Mouse (Mus musculus): ENCODE results near the gene Bach1.

Gene Bach1

DNA sequence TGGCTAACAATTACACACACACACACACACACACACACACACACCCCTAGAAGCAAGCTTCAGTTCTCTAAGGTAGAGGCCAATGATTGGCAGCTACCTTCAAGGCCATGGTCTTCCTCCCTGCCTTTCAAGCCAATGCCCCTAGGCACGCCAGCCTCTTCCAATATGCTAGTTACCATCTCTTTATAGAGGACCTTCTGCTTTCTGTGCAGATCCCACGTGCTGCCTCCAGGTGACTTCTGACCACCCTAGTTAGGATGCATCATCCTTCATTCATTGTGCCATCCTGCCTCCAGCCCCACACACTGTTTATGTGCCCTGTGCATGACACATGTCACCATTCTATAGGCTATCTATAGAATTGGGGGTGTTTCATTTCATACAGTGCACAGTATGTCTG, 45.6 kb downstream of the Bach1 start:
- no peak for DNase-seq

- no peak for DNase-seq
Observed at GRCm38 (mm10) chr16:87745192-87745945, 46.6 kb downstream of the Bach1 start.

GRCm38 (mm10) chr16:87746728-87747127, 48.0 kb downstream of the Bach1 start:
- DNase-seq = peak; percentile 91

DNA sequence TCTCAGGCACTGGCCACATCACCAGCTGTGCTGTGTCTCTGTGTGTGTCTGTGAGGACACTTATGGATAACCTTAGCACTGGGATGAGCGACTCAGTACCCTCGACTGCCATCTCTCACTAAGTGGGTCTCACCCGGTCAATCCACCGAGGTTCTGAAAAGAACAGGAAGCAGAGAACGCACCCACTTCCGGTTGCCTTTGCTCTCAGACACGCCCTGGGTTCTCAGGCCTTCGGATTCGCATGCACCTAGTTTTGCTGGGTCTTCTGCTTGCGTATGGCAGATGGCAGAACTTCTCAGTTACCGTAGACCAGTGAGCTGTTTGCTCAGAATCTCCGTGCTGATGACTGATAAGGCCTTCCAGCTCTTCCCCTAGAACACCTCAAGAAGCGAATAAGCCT, 52.5 kb downstream of the Bach1 start:
- DNase-seq = peak; percentile 57

- DNase-seq = no peak
Observed at GRCm38 (mm10) chr16:87752482-87752881, 53.7 kb downstream of the Bach1 start.

DNA sequence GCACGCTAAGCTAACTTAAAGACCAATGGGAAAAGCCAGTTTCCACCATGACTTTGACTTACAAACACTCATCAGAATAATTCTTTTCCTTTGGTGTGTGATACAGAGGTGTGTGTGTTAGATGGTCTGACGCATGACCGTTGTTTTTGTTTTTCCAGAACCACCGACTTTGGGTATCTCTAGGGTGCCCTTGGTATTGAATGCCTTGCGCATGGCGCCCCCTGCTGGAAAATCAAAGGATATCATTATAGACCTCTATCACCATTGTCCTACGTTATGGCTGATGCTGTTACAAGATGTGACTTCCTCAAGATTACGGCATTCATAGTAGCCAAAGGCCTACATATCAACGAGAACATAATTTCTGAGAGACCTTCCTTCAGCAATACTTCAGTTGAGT, 56.1 kb downstream of the Bach1 start:
- DNase-seq = peak; percentile 80

DNA sequence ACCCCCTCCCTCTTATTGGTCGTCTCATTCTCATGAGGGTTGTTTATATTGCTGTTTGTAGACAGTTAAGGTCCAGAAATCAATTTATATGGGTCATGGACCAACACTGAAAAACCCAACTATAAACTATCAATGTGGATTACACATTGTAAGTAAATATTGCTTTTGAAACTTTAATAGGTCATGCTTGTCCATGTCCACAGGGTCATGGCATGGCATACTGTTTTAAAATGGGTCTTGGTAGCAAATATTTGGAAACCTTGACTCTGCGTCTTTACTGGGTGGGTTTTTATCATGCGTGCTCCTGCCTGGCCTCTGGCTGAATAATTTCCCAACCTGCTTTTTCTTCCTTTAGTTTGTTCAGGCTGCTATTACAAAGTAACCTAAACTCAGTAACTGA, 57.2 kb downstream of the Bach1 start:
- DNase-seq = no peak

DNA sequence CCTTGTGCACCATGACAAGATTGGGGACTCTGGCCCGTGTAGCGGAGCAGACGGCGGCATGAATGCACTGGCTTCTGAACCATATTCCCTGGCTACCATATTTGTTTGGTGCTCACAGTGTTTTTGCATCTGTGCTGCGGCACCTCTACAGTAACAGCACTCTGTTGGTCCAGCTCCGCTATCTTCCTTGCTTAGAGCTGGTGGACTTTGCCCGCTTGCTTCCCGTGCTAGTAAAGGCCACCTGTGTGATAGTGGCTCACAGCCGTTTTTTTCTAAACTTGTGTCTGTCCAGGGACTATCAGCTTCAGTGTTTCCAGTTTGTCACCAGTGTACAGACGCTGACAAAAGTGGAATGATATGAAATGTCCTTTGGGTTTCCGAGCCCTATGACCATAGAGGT, 59.3 kb downstream of the Bach1 start:
- no peak for DNase-seq

GRCm38 (mm10) chr16:87764668-87765109, 65.9 kb downstream of the Bach1 start:
- DNase-seq = no peak

- DNase-seq = no peak
Observed at GRCm38 (mm10) chr16:87765984-87766383, 67.2 kb downstream of the Bach1 start.

DNA sequence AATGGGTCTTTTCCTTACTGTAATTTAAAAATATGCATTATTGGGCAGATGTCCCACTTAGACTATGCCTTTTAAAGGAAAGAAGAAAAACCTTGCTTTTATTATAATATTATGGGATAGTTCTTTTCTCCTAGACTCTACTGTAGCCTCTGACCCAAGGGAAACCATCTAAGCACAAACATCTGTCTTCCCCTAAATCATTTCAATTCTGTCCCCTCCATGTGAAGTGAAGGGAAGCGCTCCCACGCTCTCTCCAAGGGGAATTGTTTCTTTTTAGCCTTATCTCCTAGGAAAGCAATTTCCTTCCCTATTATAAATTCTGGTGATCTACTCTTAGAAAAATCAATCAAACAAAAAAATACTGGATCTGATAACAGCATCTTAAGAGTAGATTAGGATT, 71.8 kb downstream of the Bach1 start:
- DNase-seq = no peak

DNA sequence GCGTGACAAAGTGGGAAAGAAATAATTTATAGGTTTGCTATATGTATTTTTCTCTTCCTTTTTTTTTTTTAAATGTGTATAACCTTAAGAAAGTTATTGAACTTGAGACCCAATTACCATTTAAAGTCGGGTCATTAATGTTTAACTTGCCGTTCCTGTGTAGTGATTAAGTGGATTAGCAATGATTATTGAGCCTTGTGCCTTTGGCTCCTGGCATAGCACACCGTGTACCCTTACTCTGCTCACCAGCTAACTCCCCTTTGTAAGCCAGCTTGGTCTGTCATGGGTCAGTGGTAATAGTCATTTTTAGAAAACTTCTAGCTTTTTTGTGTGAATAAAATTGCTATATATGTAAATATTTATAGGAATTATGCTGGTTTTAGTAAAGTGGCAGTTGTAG, 73.2 kb downstream of the Bach1 start:
- DNase-seq = no peak

GRCm38 (mm10) chr16:87774398-87774797, 75.7 kb downstream of the Bach1 start:
- DNase-seq = peak; percentile 53

DNA sequence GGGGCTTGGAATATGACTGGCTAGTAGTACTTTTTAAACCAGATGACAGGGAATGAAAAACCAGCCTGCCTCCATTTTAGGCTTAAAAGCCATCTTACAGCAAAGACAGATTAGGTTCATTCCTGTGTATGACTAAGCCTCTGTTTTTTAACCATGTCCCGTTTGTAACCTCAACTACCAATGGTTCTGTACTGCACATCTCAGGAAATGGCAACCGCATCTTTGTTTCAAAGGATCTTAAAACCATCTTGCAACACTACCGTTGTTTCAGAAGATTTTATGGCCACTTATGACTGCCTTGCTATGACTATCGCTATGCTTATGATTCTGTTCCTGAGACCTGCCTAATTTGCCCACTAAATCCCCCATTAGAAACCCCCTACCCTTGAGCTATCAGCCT, 78.6 kb downstream of the Bach1 start:
- DNase-seq = peak; percentile 20

DNA sequence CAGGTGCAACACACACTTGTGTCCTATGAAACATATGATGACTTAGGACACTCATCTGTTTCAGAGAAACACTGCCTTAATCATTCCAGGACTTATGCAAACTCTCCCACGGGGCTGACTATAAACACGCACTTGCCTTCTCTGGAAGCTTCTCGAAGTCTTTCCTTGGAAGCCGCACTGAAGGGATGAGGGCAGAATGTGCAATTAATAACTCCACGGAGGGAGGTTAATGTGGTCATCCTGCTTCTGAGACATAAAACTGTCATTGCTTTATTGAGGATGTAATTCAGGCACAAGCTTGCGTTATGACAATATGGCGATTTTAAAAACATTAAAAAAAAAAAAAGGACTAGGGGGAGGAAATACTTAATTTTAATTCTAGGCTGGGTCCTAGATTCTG, 82.9 kb downstream of the Bach1 start:
- DNase-seq = no peak
